Mouse (Mus musculus): ENCODE measurements around the gene Catsper1.
"Not testable (repeated sequence)": the region's sequence is repeated elsewhere in the genome, so short reads cannot be mapped to it uniquely, and the experiment has no call there.

Gene Catsper1

DNA sequence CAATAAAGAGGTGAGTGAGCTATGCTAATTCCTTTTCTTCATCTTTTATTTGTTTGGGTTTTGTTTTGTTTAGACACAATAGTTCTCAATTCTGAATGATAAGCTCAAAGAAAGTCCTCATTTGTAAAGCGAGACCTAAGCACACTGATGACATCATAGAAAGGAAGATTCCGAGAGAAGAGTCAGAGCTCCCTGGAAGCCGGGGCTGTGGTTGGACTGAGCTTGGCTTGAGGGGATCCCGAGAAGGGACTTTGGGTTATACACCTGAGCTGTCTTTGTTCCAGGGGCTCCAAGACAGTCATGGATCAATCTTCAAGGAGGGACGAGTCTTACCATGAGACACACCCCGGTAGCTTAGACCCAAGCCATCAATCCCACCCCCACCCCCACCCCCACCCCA is at the start of gene Catsper1:
Gene Catsper1, plus strand, starts transcription at position 301 of the 400 bp plus-strand sequence.
- DNase-seq (ENCODE audit: low spot score in 2 of 2), result no peak

DNA sequence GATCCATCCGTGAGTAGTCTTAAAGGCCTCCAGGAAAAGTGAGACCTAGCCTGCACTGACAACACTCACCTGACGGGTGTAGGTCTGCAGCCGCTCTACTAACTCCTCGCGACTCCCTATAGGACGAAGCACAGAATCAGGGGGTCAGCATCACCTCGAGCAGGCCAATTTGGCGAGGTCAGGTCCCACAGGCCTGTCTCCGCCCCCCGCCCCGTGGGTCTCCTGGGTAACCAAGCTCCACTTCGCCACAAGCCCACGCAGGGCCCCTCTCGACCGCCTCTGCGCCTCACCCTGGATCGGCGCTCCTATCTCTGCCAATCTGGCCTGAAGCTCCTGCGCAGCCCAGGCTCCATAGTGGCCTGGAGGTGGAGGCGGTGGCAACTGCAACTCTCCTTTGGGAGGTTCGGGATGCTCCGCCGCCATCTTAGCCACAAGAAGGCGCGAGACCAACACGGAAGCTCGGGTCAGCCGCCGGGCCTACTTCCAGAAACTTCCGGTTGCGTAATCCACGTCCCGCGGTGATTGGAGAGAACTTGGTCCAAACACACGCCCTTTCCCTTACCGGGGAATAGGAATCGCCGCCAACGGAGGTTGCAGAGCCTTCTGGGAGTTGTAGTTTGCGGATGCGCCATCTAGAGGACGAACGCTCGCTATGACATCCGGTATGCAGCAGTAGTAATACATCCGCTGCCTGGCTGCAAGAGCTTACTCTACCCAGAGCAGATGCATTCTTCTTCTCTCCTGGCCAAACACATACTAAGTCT is 40.4 kb upstream of the Catsper1 start, which contains the start of gene Sf3b2:
Gene Sf3b2, minus strand, starts transcription at position 484 of the 764 bp plus-strand sequence.
- DNase-seq (ENCODE audit: low spot score in 2 of 2), result peak; percentile 97

DNA sequence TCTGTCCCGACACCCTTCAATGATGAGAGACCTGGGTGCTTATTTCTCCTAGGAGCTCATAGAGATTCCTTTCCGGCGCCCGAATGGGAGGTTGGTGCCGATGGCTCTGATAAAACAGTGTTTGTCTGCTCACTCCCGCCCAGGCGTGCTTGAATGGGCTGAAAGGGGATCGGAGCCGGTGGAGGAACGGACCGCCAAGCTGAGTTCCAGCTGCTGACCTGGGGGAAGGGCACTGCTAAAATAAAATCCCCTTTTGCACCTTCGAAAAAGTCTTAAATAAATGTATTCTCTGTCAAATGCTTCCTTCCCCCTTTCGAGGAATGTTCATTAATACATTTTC is 39.8 kb upstream of the Catsper1 start:
- no peak for DNase-seq (ENCODE audit: low spot score in 2 of 2)

DNA sequence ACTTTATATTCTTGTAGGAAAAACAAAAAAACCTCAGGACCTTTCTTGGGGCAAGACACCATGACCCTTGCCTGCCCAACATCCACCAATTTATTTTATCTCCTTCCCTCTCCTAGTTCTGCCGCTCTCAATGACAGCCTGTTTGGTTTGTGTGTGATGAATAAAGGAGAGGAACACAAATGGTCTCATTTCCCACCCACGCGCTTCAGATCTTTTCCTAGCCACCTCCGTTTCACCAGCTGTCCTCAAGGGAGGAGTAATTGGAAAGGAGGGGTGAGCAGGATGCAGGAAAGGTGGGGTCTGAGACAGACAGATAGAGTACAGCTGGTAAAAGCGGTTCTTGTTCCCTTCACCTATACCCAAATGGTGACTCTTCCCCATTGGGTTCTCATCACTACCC is 38.9 kb upstream of the Catsper1 start:
- DNase-seq (ENCODE audit: low spot score in 2 of 2), result no peak

DNA sequence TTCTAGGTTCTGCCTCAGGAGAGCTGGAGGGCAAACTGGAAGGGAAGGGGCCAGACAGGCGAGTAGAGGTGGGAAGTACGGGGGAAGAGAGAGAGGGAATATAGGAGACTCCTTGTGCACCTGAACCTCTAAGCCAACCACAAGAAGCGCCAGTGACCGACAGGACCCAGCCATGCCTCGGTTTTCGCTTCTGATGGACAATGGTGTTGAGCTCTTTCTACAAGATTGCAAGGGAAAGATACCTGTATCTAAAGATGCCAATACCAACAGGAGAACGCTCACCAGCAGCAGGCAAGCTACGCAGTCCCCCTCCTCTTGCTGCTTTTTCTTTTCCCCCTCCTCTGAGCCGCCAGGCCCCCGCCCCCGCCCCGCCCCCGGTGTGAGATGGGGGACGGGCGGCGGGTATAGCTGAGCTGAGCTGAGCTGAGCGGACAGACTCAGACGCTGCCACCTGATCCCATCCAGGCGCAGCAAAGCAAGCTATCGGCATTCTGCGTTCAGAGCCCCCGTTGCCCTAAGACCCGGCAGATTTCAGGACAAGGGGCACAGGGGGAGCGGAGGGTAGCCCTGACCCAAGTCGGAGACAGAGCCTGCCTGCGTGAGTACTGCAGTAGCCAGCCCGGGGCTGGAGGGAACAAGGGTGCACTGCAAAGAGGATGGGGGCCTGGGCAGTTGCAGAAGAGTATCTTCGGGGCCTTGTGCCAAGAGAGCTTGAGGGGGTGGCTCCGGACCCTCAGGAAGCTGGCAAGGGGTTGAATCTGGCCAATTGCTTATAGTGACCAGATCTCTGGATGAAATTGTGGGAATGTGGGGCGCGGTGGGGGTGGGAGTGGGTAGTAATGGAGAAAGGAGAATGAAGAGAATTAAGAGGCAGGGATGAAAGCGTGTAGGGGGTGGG is 37.4 kb upstream of the Catsper1 start, which contains the start of gene Gal3st3:
Gene Gal3st3, plus strand, starts transcription at position 429 of the 898 bp plus-strand sequence.
- DNase-seq (ENCODE audit: low spot score in 2 of 2), result no peak

DNA sequence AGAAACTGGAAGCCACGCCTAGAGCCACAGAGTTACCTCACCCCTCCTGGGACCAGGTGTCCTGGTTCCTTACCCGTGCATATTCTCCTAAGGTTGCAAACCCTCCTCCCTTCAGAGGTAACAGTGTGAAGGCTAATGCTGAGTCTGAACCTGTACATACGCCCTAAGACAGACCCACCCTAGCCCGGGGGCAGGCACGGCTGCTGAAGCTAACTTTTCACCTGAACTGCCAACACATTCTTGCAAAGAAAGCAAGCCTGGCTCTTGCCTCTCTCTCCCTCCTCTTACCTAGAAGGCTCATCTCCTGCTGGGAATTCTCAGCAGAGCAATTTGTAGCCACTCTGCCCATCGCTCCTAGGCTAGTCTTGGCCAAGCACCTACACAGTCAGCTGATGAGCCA is 35.0 kb upstream of the Catsper1 start:
- no peak for DNase-seq (ENCODE audit: low spot score in 2 of 2)

DNA sequence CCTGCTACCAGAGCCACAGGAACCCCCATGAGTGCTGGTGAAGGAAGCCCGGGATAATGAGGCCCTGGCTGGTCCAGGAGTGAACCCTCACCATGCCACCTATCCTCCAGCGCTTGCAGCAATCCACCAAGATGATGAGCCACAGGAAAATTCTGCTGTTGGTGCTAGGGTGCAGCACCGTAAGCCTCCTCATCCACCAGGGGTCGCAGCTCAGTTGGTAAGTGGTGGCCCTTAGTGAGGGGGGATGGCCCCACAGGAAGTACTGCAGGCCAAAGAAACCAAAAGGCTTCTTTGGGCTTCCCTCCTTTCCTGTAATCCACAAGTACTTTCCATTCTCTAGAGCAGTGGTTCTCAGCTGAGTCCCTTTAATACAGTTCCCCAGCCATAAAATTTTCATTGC is 33.1 kb upstream of the Catsper1 start:
- DNase-seq (ENCODE audit: low spot score in 2 of 2), result peak; percentile 62 to 85

DNA sequence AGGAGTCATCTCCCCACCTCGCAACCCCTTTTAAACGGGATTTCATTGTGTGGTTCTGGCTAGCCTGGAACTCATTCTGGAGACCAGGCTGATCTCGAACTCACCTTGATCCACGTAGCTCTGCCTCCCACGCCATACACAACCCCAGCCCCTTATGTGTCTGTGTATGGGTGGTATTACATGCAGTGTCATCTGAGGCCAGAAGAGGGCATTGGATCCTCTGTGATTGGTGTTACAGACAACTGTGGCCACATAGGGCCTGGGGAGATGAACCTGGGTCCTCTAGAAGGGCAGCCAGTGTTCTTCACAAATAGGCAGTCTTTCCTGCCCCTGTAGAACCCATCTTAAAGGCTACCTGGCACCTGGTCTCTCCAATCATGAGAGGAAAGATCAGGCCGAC is 29.3 kb upstream of the Catsper1 start:
- no peak for DNase-seq (ENCODE audit: low spot score in 2 of 2)

DNA sequence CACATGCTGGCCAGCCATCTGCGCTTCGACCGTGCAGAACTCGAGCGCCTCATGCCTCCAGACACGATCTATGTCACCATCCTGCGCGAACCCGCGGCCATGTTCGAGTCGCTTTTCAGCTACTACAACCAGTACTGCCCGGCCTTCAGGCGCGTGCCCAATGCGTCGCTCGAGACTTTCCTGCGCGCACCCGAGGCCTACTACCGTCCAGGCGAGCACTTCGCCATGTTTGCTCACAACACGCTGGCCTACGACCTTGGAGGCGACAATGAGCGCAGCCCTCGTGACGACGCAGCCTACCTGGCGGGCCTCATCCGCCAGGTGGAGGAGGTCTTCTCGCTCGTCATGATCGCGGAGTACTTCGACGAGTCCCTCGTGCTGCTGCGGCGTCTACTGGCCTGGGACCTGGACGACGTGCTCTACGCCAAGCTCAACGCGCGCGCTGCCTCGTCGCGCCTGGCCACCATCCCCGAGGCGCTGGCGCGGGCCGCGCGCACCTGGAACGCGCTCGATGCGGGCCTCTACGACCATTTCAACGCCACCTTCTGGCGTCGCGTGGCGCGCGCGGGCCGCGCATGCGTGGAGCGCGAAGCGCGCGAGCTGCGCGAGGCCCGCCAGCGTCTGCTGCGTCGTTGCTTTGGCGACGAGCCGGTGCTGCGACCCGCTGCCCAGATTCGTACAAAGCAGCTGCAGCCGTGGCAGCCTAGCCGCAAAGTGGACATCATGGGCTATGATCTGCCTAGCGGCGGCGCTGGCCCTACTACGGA is 28.4 kb upstream of the Catsper1 start:
- DNase-seq (ENCODE audit: low spot score in 2 of 2), result no peak

DNA sequence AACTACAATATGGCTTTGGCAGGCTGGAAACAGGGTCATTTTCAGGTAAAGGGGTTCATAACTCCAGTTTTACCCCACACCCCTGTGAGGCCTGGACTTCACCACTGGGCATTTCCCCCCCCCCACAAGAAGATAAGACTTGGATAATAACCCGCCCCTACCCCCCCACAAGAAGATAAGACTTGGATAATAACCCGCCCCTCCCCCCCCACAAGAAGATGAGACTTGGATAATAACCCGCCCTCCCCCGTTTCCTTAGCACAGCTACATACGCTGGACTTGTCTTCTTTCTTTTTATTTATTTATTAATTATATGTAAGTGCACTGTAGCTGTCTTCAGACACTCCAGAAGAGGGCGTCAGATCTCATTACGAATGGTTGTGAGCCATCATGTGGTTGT is 26.5 kb upstream of the Catsper1 start:
- DNase-seq (ENCODE audit: low spot score in 2 of 2), result no peak

DNA sequence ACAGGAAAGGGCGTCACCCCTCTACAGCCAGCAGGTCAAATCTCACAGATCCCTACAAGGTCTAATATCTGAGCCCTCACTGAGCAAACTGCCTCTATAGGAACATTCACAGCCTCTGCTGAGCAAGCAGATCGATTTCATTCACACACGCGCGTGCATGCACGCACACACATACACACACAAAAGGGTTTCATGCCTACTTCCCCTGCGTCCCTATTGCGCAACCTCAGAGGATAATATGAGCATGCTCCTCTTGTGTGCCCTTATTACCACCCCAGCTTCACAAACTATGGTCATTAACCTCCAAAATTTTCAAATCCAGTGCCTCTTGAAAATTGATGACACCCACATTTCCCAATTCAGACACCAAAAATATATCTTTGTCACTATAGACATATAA is 22.4 kb upstream of the Catsper1 start:
- DNase-seq (ENCODE audit: low spot score in 2 of 2), result no peak

DNA sequence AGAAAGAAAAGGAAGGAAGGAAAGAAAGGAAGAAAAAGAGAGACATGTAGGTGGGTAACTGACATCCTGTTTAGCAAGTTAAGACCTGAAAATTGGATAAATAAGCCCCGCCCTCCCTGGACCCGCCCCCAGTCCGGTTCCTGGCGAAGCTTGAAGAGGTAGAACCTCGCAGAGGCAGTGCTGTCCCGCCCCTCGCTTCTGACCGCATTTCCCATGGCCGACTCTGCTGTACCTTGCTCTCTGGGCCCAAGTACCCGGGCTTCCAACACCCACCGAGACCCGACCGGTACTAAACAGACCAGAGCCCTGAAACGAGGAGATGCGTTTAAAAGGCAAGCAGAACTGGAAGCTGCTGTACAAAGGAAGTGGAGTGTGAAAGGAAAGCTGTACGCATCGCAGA is 11.7 kb upstream of the Catsper1 start:
- no peak for DNase-seq (ENCODE audit: low spot score in 2 of 2)

DNA sequence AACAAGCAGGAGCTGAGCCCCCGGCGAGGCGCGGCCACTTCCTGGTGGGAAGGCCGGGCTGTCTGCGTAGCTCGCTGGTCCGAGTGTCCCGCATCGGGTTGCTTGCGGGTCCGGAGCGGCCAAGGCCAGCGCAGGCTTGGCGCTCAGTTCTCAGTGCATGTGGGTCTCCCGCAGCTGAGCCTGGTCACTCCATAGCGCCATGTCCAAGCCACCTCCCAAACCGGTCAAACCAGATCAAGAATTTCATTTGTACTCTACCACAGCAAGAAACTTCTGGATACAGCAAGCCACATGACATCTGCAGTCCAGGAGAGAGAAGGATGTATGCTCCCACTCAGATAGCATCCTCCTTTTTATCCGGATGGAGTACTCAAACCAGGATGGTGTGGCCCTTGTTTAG is 7.6 kb upstream of the Catsper1 start:
- DNase-seq (ENCODE audit: low spot score in 2 of 2), result no peak

DNA sequence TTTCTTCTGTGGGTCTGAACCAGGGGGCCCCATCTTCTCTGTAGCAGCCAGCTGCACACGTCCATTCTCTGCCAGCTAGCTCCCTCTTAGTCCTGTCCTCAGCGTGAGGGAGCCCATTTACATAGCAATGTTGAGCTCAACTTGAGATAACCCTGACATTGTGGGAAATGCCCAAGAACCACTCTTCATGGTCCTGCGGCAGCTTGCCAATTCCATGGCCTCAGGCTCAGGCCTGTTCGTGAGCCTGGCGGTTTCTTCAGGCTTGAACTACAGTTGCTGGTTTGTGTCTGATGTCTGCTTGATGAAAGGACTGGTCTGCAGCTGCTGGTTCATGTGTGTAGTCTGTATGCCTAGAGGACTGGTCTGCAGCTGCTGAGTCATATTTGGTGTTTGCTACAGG is 800 bp upstream of the Catsper1 start:
- DNase-seq (ENCODE audit: low spot score in 2 of 2), result no peak

DNA sequence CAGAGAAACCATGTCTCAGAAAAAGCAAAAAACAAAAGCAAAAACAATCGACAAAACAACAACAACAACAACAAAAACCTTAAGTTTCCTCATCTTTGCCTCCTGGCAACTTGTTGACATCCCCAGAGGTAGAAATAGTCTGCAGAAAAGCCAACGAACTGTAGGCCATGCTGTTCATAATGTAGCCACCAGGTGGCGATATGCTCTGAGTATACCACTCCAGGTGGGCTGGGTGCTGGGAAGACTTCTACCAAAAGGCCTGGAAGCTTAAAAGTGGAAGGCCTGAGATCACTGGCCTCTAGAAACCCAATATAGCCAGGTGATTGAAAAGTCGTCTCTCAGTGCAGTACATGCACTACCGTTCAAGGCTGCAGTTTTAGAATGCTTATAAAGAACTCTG is 2.4 kb downstream of the Catsper1 start:
- peak; percentile 71 to 90 for DNase-seq (ENCODE audit: low spot score in 2 of 2)

DNA sequence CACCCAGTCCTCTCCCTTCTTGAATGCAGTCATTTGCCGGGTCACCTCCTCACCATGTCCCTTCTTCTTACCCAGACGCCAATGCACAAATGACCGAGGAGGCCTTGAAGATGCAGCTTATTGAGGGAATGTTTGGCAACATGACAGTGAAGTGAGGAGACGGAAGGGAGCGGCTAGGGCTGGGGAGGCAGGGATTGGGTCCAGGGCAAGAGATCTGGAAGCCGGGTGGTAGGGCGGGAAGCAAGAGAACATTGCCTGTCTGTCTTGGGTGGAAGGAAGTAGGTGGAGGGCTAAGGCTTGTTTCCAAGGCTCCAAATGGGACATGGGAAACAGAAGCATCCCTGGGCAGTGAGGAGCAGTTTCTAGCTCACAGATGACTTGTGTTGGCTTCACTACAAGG is 5.8 kb downstream of the Catsper1 start:
- no peak for DNase-seq (ENCODE audit: low spot score in 2 of 2)

DNA sequence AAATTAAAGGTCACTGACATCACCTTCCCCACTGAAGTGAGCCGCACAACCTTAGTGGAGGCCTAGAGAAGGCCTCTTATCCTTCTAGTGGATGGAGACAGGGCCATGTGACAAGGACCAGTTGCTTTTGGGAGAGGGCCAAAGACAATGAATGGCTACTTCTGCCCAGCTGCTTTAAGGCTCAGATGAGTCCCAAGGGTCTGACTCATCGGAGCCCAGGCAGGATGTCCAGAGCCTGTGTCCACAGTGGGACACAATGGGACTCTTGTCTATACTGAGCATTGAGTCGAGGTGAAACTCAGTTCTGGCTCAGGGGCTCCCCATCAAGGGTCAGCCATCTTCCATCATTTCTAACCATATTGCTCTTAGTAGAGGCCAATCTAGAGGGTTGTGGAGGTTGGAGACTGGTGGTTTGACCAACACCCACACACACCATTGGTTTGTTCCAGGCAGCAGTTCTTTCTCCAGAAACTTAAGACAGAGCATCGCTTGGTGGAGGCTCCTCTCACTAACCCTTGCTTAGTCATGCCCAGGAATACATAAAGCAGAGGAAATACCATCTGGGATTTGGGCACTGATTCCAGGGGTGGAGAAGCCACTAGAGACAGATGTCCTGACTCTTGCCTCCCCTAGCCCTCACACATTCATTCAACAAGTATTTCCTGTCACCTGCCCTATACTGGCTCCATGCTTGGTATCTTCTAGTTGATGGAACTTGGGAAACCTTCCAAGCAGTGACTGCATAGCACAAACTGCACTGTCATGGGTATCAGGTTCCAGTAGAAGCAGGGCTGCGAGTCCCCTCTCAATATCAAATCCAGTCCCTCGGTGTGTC is 10.0 kb downstream of the Catsper1 start:
- no peak for DNase-seq (ENCODE audit: low spot score in 2 of 2)

DNA sequence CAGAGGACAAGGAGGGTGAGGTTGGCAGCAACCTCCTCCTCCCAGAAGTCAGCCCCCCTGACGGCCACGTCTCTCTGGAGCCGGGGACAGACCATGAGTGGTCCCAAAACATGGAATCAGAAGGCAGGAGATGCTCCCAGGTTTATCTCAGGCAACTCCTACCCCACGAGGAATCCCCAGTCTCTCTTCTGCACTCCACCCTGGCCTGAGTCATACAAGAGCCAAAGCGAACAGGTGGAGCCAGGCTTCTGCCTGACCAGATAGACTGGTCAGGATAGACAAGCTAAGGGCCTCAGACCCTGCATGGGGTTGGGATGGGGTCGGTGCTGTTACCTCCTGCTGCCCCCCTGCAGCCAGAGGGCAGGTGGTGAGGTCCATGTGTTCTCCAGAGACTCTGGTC is 12.5 kb downstream of the Catsper1 start:
- no peak for DNase-seq (ENCODE audit: low spot score in 2 of 2)

DNA sequence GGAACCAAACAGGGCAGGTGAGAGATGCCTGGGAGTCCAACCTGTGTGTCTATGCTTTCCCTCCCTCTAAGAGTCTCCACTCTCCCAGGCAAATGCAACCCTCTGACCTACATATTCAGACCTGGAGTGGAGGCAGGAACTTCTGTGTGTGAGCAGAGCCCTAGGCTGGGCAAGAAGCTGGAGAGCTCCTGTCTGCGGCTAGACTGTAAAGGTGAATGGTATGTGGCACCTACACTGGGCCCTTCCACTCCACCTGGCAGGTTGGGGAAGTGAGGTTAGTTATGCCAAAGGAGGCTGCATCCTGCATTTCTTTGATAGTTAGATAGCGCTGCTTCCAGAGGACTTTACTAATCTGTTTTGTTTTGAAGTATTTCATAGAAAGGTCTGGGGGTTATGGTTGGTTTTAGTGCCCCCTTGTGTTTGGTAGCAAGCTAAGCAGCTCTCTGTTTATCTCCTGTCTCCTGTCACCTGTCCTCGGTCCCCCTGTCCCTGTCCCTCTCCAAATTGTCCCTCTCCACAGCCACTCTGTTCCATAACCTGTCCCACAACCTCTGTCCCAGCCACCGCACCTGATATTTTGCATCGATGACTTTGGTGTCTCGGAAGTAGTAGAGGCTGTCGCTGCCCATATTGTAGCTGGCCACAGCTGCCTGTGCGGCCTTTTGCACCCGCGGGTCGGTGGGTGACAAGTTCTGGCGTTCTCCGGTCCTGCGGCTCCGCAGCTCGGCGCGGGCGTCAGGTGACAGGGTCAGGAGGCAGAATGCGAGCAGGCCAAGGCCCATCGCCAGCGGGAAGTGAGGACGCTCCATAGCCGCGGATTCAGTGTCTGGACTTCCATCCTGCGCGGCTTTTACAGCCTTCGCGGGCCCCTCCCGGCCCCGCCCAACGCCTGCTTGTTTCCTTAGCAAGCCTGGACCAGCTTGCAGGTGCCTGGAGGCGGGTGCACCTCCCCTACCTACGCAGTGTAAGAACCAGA is 13.3 kb downstream of the Catsper1 start:
- no peak for DNase-seq (ENCODE audit: low spot score in 2 of 2)

DNA sequence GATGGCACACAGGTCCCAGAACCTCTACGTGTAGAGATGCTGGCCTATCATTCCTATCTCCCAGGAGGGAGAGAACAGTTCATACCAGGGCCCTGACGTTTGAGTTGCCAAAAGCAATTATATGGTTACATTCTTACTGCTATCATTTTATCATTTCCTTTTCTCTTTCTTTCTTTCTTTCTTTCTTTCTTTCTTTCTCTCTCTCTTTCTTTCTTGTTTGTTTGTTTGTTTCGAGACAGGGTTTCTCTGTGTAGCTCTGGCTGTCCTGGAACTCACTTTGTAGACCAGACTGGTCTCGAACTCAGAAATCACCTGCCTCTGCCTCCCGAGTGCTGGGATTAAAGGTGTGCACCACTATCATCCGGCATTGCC is 13.9 kb downstream of the Catsper1 start, which contains the start of gene Cst6:
Gene Cst6, minus strand, starts transcription at position 73 of the 372 bp plus-strand sequence.
- DNase-seq (ENCODE audit: low spot score in 2 of 2), result not testable (repeated sequence)
